Mouse (Mus musculus) urinary bladder, postnatal 14 days (tissue): ENCODE data around the gene Prdm5.

ENCODE experiments used
- DNase-seq: peaks from one replicate; pipeline ENCODE4 v3.0.0; 2021; ENCODE audit warnings: low spot score

Gene Prdm5

GRCm38 (mm10) chr6:65932776-65933175 lies 154.0 kb downstream of the Prdm5 start:
- no peak for DNase-seq

- no peak for DNase-seq
These were observed 154.4 kb downstream of the Prdm5 start for GRCm38 (mm10) chr6:65933177-65933576.

- DNase-seq = no peak
These were observed 156.9 kb downstream of the Prdm5 start for GRCm38 (mm10) chr6:65935566-65936281.

GRCm38 (mm10) chr6:65950492-65950891 lies 171.7 kb downstream of the Prdm5 start:
- no peak for DNase-seq

GRCm38 (mm10) chr6:65952309-65952708 lies 173.5 kb downstream of the Prdm5 start, which contains the start of gene 4930544G11Rik:
TSS of gene 4930544G11Rik (plus strand) at chr6:65952609.
- DNase-seq = no peak

GRCm38 (mm10) chr6:65969386-65970111 lies 190.8 kb downstream of the Prdm5 start:
- DNase-seq = no peak

- no peak for DNase-seq
These were observed 191.6 kb downstream of the Prdm5 start for GRCm38 (mm10) chr6:65970410-65970809.
